Comparison of ENCODE assay signal across 20 mouse cellular contexts in genomic region chr5:108648937-108649576, GRCm38 (mm10). TPM values are rescaled to one million over a fixed set of nuclear protein-coding genes. Genes with fewer than 3 reads are reported as not detected.
A peak's percentile ranks its signal among the peaks of the same experiment; 100 is the strongest.
DNase-seq lines count a peak whose midpoint lies in the region; ATAC-seq and TF ChIP-seq lines count a peak whose summit lies in the region.
"Had no signal": no experiment of that assay in that cellular context is flagged by ENCODE, and none has a peak within 500 bp of the region (broad histone marks: within the 10 kb centered on the region; RNA-seq: fewer than 3 reads in every experiment).

No protein-coding gene starts in this region.

- H3K27me3 ChIP-seq in forebrain, embryonic 11.5 days (ENCODE audit: control insufficient read depth, insufficient read depth, low read length): no peaks in the 10 kb centered on the region
- H3K27me3 ChIP-seq in forebrain, postnatal 0 days (ENCODE audit: insufficient read depth, low read length): no peaks in the 10 kb centered on the region
- H3K27me3 ChIP-seq in liver, embryonic 11.5 days (replicated peaks; ENCODE audit: control insufficient read depth, insufficient read depth, low read length): no peaks in the 10 kb centered on the region
- no peaks in the 10 kb centered on the region for H3K27me3 ChIP-seq in MEL (ENCODE audit: control insufficient read depth in 1 of 2, insufficient read depth in 2 of 2, low read length in 2 of 2)
- no peaks in the 10 kb centered on the region for H3K27me3 ChIP-seq in stomach, postnatal 0 days (ENCODE audit: control insufficient read depth, insufficient read depth, low read length)
- no peaks in the 10 kb centered on the region for H3K27me3 ChIP-seq in kidney, embryonic 16.5 days (ENCODE audit: insufficient read depth, low read length)
- H3K27me3 ChIP-seq: Patski had no signal

- no peak for TF ChIP-seq EP300 in MEL (IDR thresholded peaks at IDR 0.05; ENCODE audit: low read depth in 1 of 2, low read length in 2 of 2)
- no peak for TF ChIP-seq EP300 in stomach, postnatal 0 days (optimal IDR thresholded peaks at IDR 0.05)

- no peak for TF ChIP-seq RAD21 in MEL (IDR thresholded peaks at IDR 0.05; ENCODE audit: low read depth, low read length)

- no peaks in the 10 kb centered on the region for H3K79me2 ChIP-seq in MEL (ENCODE audit: control insufficient read depth, insufficient read depth, low read length, poor library complexity)

- H3K4me2 ChIP-seq in forebrain, embryonic 11.5 days (ENCODE audit: low read depth, low read length, severe bottlenecking): no peak overlapping the region
- H3K4me2 ChIP-seq in forebrain, postnatal 0 days (ENCODE audit: low read depth): no peak overlapping the region
- no peak overlapping the region for H3K4me2 ChIP-seq in liver, embryonic 11.5 days
- no peak overlapping the region for H3K4me2 ChIP-seq in stomach, postnatal 0 days (replicated peaks; ENCODE audit: low read depth)
- no peak overlapping the region for H3K4me2 ChIP-seq in kidney, embryonic 16.5 days (replicated peaks; ENCODE audit: low read depth, low read length)
- H3K4me2 ChIP-seq: heart, embryonic 11.5 days; hindbrain, embryonic 14.5 days had no signal

- TF ChIP-seq POLR2A in MEL (IDR thresholded peaks at IDR 0.05; ENCODE audit: control insufficient read depth in 1 of 2, insufficient read depth in 1 of 2, low read depth in 1 of 2, low read length in 2 of 2, poor library complexity in 1 of 2): no peak

- 89% methylated on average over 11 of the region's 11 CpGs for WGBS in forebrain, embryonic 11.5 days
- 93% methylated on average over 11 of the region's 11 CpGs for WGBS in forebrain, postnatal 0 days
- 91% methylated on average over 11 of the region's 11 CpGs for WGBS in liver, embryonic 11.5 days
- 92% methylated on average over 11 of the region's 11 CpGs for WGBS in stomach, postnatal 0 days
- WGBS in kidney, embryonic 16.5 days: 90% methylated on average over 11 of the region's 11 CpGs

- peak; percentile 48 for DNase-seq in forebrain, embryonic 11.5 days (ENCODE audit: low spot score)
- DNase-seq in forebrain, postnatal 0 days: no peak
- DNase-seq in liver, embryonic 11.5 days (ENCODE audit: low spot score): peak; percentile 30
- DNase-seq in liver (no peak), MEL (ENCODE audit: low read depth, low spot score) (no peak)
- peak; percentile 9 for DNase-seq in stomach, postnatal 0 days (ENCODE audit: low spot score)
- DNase-seq: adrenal gland, postnatal 10 days; adrenal gland, postnatal 36 days; cerebellum, adult 9-10 months; gastrocnemius, postnatal 25 days; heart, adult 2 months; heart, postnatal 4 days had no signal

- no peaks in the 10 kb centered on the region for H3K4me1 ChIP-seq in forebrain, embryonic 11.5 days (replicated peaks; ENCODE audit: control insufficient read depth, insufficient read depth, low read length)
- no peaks in the 10 kb centered on the region for H3K4me1 ChIP-seq in forebrain, postnatal 0 days (ENCODE audit: insufficient read depth)
- H3K4me1 ChIP-seq in liver, embryonic 11.5 days (replicated peaks; ENCODE audit: control insufficient read depth, insufficient read depth, low read length): no peaks in the 10 kb centered on the region
- H3K4me1 ChIP-seq in MEL (ENCODE audit: control insufficient read depth in 1 of 2, insufficient read depth in 2 of 2, low read length in 2 of 2): no peaks in the 10 kb centered on the region
- no peaks in the 10 kb centered on the region for H3K4me1 ChIP-seq in stomach, postnatal 0 days (replicated peaks; ENCODE audit: control insufficient read depth, insufficient read depth)
- no peaks in the 10 kb centered on the region for H3K4me1 ChIP-seq in kidney, embryonic 16.5 days (ENCODE audit: insufficient read depth, low read length)
- H3K4me1 ChIP-seq: forebrain, embryonic 10.5 days had no signal

- TF ChIP-seq CTCF in forebrain, postnatal 0 days (IDR thresholded peaks at IDR 0.05; ENCODE audit: low read depth): no peak
- TF ChIP-seq CTCF in MEL (IDR thresholded peaks at IDR 0.05 in 2 of 3, conservative IDR thresholded peaks at IDR 0.05 in 1 of 3; ENCODE audit: control insufficient read depth in 1 of 3, insufficient read depth in 1 of 3, low read depth in 2 of 3, low read length in 3 of 3, poor library complexity in 1 of 3, severe bottlenecking in 1 of 3): no peak
- TF ChIP-seq CTCF in stomach, postnatal 0 days (IDR thresholded peaks at IDR 0.05; ENCODE audit: low read depth): no peak

- no peak overlapping the region for H3K9ac ChIP-seq in forebrain, embryonic 11.5 days (ENCODE audit: low read length)
- H3K9ac ChIP-seq in forebrain, postnatal 0 days: no peak overlapping the region
- no peak overlapping the region for H3K9ac ChIP-seq in liver, embryonic 11.5 days (ENCODE audit: low read depth, low read length)
- no peak overlapping the region for H3K9ac ChIP-seq in MEL (ENCODE audit: control insufficient read depth, low read depth, low read length, poor library complexity, severe bottlenecking)
- no peak overlapping the region for H3K9ac ChIP-seq in stomach, postnatal 0 days (ENCODE audit: low read length)
- no peak overlapping the region for H3K9ac ChIP-seq in kidney, embryonic 16.5 days (replicated peaks; ENCODE audit: low read length)
- H3K9ac ChIP-seq: hindbrain, embryonic 14.5 days had no signal

- no peak overlapping the region for H3K4me3 ChIP-seq in forebrain, embryonic 11.5 days (ENCODE audit: low read depth, low read length)
- no peak overlapping the region for H3K4me3 ChIP-seq in forebrain, postnatal 0 days (ENCODE audit: low read depth, low read length)
- H3K4me3 ChIP-seq in liver, embryonic 11.5 days (ENCODE audit: low read depth, low read length): no peak overlapping the region
- no peak overlapping the region for H3K4me3 ChIP-seq in MEL (ENCODE audit: control insufficient read depth in 1 of 2, insufficient read depth in 1 of 2, low read depth in 2 of 2, low read length in 2 of 2)
- H3K4me3 ChIP-seq in stomach, postnatal 0 days (ENCODE audit: low read depth, low read length): no peak overlapping the region
- no peak overlapping the region for H3K4me3 ChIP-seq in kidney, embryonic 16.5 days (ENCODE audit: low read length)
- H3K4me3 ChIP-seq: forebrain, embryonic 10.5 days; heart, adult 2 months had no signal

- peaks cover 6% of the 10 kb centered on the region; the same call in 1 of the 2 replicates for H3K36me3 ChIP-seq in forebrain, embryonic 11.5 days (ENCODE audit: control insufficient read depth, insufficient read depth, low read length)
- H3K36me3 ChIP-seq in forebrain, postnatal 0 days (ENCODE audit: insufficient read depth): peaks cover 75% of the 10 kb centered on the region
- H3K36me3 ChIP-seq in liver, embryonic 11.5 days (ENCODE audit: control insufficient read depth, insufficient read depth, low read length): peaks cover 31% of the 10 kb centered on the region
- peaks cover 0 to 7% of the 10 kb centered on the region in 2 experiments; a peak in 1 of 4 replicates for H3K36me3 ChIP-seq in MEL (ENCODE audit: control insufficient read depth in 1 of 2, insufficient read depth in 2 of 2, low read length in 2 of 2)
- H3K36me3 ChIP-seq in stomach, postnatal 0 days (ENCODE audit: control insufficient read depth, insufficient read depth, low read length): peaks cover 27% of the 10 kb centered on the region
- peaks cover 51% of the 10 kb centered on the region for H3K36me3 ChIP-seq in kidney, embryonic 16.5 days (ENCODE audit: insufficient read depth, low read length)

- no peaks in the 10 kb centered on the region for H3K9me3 ChIP-seq in forebrain, embryonic 11.5 days (ENCODE audit: control insufficient read depth, low read length)
- no peaks in the 10 kb centered on the region for H3K9me3 ChIP-seq in forebrain, postnatal 0 days (ENCODE audit: low read length)
- no peaks in the 10 kb centered on the region for H3K9me3 ChIP-seq in liver, embryonic 11.5 days (ENCODE audit: control insufficient read depth, low read length)
- no peaks in the 10 kb centered on the region for H3K9me3 ChIP-seq in MEL (replicated peaks; ENCODE audit: insufficient read depth, low read length)
- H3K9me3 ChIP-seq in stomach, postnatal 0 days (ENCODE audit: control insufficient read depth, low read length): no peaks in the 10 kb centered on the region
- H3K9me3 ChIP-seq in kidney, embryonic 16.5 days (ENCODE audit: low read length): no peaks in the 10 kb centered on the region
- H3K9me3 ChIP-seq: forebrain, embryonic 10.5 days had no signal

- H3K27ac ChIP-seq in forebrain, embryonic 11.5 days (ENCODE audit: low read depth, low read length): no peak overlapping the region
- no peak overlapping the region for H3K27ac ChIP-seq in forebrain, postnatal 0 days (ENCODE audit: low read depth, low read length)
- H3K27ac ChIP-seq in liver, embryonic 11.5 days (ENCODE audit: low read depth, low read length): no peak overlapping the region
- no peak overlapping the region for H3K27ac ChIP-seq in MEL (ENCODE audit: control insufficient read depth, low read depth, low read length)
- H3K27ac ChIP-seq in stomach, postnatal 0 days (replicated peaks): no peak overlapping the region
- no peak overlapping the region for H3K27ac ChIP-seq in kidney, embryonic 16.5 days (ENCODE audit: low read length)
- H3K27ac ChIP-seq: forebrain, embryonic 10.5 days; heart, adult 2 months; hindbrain, embryonic 14.5 days; hindbrain, postnatal 0 days had no signal

- no peak for ATAC-seq in forebrain, embryonic 11.5 days (replicated peaks; ENCODE audit: low FRiP score)
- ATAC-seq in forebrain, postnatal 0 days: no peak
- no peak for ATAC-seq in liver, embryonic 11.5 days (replicated peaks; ENCODE audit: low FRiP score)
- ATAC-seq in stomach, postnatal 0 days (ENCODE audit: low FRiP score, low TSS enrichment): no peak
- no peak for ATAC-seq in kidney, embryonic 16.5 days (ENCODE audit: low FRiP score, low TSS enrichment)
- ATAC-seq: forebrain, embryonic 14.5 days; hindbrain, postnatal 0 days; Patski had no signal

RNA-seq across cellular contexts. Expression of gene Idua, which starts 11.1 kb away (rescaled TPM):
- polyA plus RNA-seq in forebrain, embryonic 11.5 days (2014; fragmentation: Nextera tagmentation; extraction: Ambion mirVana): 11.5 and 11.6 TPM in 2 replicates
- total RNA-seq in forebrain, postnatal 0 days (2014; rRNA removed): 5.7 and 8.7 TPM in 2 replicates
- polyA plus RNA-seq in forebrain, postnatal 0 days (2015; fragmentation: Nextera tagmentation; extraction: Ambion mirVana): 4.3 and 6.3 TPM in 2 replicates
- 9.8 and 10.1 TPM in 2 replicates for polyA plus RNA-seq in liver, embryonic 11.5 days (2014; fragmentation: Nextera tagmentation; extraction: Ambion mirVana)
- total RNA-seq in MEL (2012; rRNA removed): 1.5 and 1.9 TPM in 2 replicates
- 1 to 10 TPM in 1 of 2 experiments, not detected in 1; 9.5 TPM for polyA plus RNA-seq in MEL (2012; ENCODE audit: insufficient read depth in 1 of 2, insufficient read length in 2 of 2, low read depth in 1 of 2, low replicate concordance in 2 of 2, missing spikeins in 1 of 2)
- 5.3 and 5.9 TPM in 2 replicates for polyA plus RNA-seq in stomach, postnatal 0 days (2015; fragmentation: Nextera tagmentation; extraction: Ambion mirVana)
- polyA plus RNA-seq in kidney, embryonic 16.5 days (2015; fragmentation: Nextera tagmentation; extraction: Ambion mirVana): 12.0 and 12.9 TPM in 2 replicates

RNA-seq across cellular contexts. Expression of gene Tmem175, which starts 19.5 kb away (rescaled TPM):
- 19.4 and 22.2 TPM in 2 replicates for polyA plus RNA-seq in forebrain, embryonic 11.5 days (2014; fragmentation: Nextera tagmentation; extraction: Ambion mirVana)
- 17.5 and 27.2 TPM in 2 replicates for total RNA-seq in forebrain, postnatal 0 days (2014; rRNA removed)
- 32.2 and 34.8 TPM in 2 replicates for polyA plus RNA-seq in forebrain, postnatal 0 days (2015; fragmentation: Nextera tagmentation; extraction: Ambion mirVana)
- polyA plus RNA-seq in liver, embryonic 11.5 days (2014; fragmentation: Nextera tagmentation; extraction: Ambion mirVana): 24.7 and 30.4 TPM in 2 replicates
- total RNA-seq in MEL (2012; rRNA removed): 19.3 and 22.1 TPM in 2 replicates
- polyA plus RNA-seq in MEL (2012; ENCODE audit: insufficient read depth in 1 of 2, insufficient read length in 2 of 2, low read depth in 1 of 2, low replicate concordance in 2 of 2, missing spikeins in 1 of 2): 10 to 100 TPM in 1 of 2 experiments, not detected in 1; 39.2 TPM
- polyA plus RNA-seq in stomach, postnatal 0 days (2015; fragmentation: Nextera tagmentation; extraction: Ambion mirVana): 15.6 and 17.0 TPM in 2 replicates
- 31.9 and 32.7 TPM in 2 replicates for polyA plus RNA-seq in kidney, embryonic 16.5 days (2015; fragmentation: Nextera tagmentation; extraction: Ambion mirVana)

RNA-seq across cellular contexts. Expression of gene Gak, which starts 19.5 kb away (rescaled TPM):
- 51.2 and 57.1 TPM in 2 replicates for polyA plus RNA-seq in forebrain, embryonic 11.5 days (2014; fragmentation: Nextera tagmentation; extraction: Ambion mirVana)
- total RNA-seq in forebrain, postnatal 0 days (2014; rRNA removed): 77.6 and 79.1 TPM in 2 replicates
- 44.6 and 48.6 TPM in 2 replicates for polyA plus RNA-seq in forebrain, postnatal 0 days (2015; fragmentation: Nextera tagmentation; extraction: Ambion mirVana)
- polyA plus RNA-seq in liver, embryonic 11.5 days (2014; fragmentation: Nextera tagmentation; extraction: Ambion mirVana): 55.0 and 55.6 TPM in 2 replicates
- 48.5 and 54.9 TPM in 2 replicates for total RNA-seq in MEL (2012; rRNA removed)
- 10 to 100 TPM in 1 of 2 experiments, not detected in 1; 76.4 TPM for polyA plus RNA-seq in MEL (2012; ENCODE audit: insufficient read depth in 1 of 2, insufficient read length in 2 of 2, low read depth in 1 of 2, low replicate concordance in 2 of 2, missing spikeins in 1 of 2)
- polyA plus RNA-seq in stomach, postnatal 0 days (2015; fragmentation: Nextera tagmentation; extraction: Ambion mirVana): 36.1 and 38.3 TPM in 2 replicates
- 63.3 and 67.3 TPM in 2 replicates for polyA plus RNA-seq in kidney, embryonic 16.5 days (2015; fragmentation: Nextera tagmentation; extraction: Ambion mirVana)

RNA-seq across cellular contexts. Expression of gene Dgkq, which starts 20.4 kb away (rescaled TPM):
- polyA plus RNA-seq in forebrain, embryonic 11.5 days (2014; fragmentation: Nextera tagmentation; extraction: Ambion mirVana): 13.6 and 13.9 TPM in 2 replicates
- 54.5 and 59.5 TPM in 2 replicates for total RNA-seq in forebrain, postnatal 0 days (2014; rRNA removed)
- 8.6 and 11.6 TPM in 2 replicates for polyA plus RNA-seq in forebrain, postnatal 0 days (2015; fragmentation: Nextera tagmentation; extraction: Ambion mirVana)
- polyA plus RNA-seq in liver, embryonic 11.5 days (2014; fragmentation: Nextera tagmentation; extraction: Ambion mirVana): 5.8 and 8.8 TPM in 2 replicates
- total RNA-seq in MEL (2012; rRNA removed): 10.5 and 11.3 TPM in 2 replicates
- 10 to 100 TPM in 1 of 2 experiments, not detected in 1; 11.3 TPM for polyA plus RNA-seq in MEL (2012; ENCODE audit: insufficient read depth in 1 of 2, insufficient read length in 2 of 2, low read depth in 1 of 2, low replicate concordance in 2 of 2, missing spikeins in 1 of 2)
- 4.6 and 4.9 TPM in 2 replicates for polyA plus RNA-seq in stomach, postnatal 0 days (2015; fragmentation: Nextera tagmentation; extraction: Ambion mirVana)
- 14.2 and 14.6 TPM in 2 replicates for polyA plus RNA-seq in kidney, embryonic 16.5 days (2015; fragmentation: Nextera tagmentation; extraction: Ambion mirVana)

RNA-seq across cellular contexts. Expression of gene Slc26a1, which starts 26.3 kb away (rescaled TPM):
- polyA plus RNA-seq in forebrain, embryonic 11.5 days (2014; fragmentation: Nextera tagmentation; extraction: Ambion mirVana): 1.1 and 1.5 TPM in 2 replicates
- total RNA-seq in forebrain, postnatal 0 days (2014; rRNA removed): 4.4 and 6.9 TPM in 2 replicates
- 2.6 and 3.9 TPM in 2 replicates for polyA plus RNA-seq in forebrain, postnatal 0 days (2015; fragmentation: Nextera tagmentation; extraction: Ambion mirVana)
- polyA plus RNA-seq in liver, embryonic 11.5 days (2014; fragmentation: Nextera tagmentation; extraction: Ambion mirVana): 11.6 and 14.4 TPM in 2 replicates
- 31.2 and 33.9 TPM in 2 replicates for total RNA-seq in MEL (2012; rRNA removed)
- polyA plus RNA-seq in MEL (2012; ENCODE audit: insufficient read depth in 1 of 2, insufficient read length in 2 of 2, low read depth in 1 of 2, low replicate concordance in 2 of 2, missing spikeins in 1 of 2): 10 to 100 TPM in 1 of 2 experiments, not detected in 1; 29.6 TPM
- 0.17 and 0.22 TPM in 2 replicates for polyA plus RNA-seq in stomach, postnatal 0 days (2015; fragmentation: Nextera tagmentation; extraction: Ambion mirVana)
- 9.5 and 9.8 TPM in 2 replicates for polyA plus RNA-seq in kidney, embryonic 16.5 days (2015; fragmentation: Nextera tagmentation; extraction: Ambion mirVana)
- total RNA-seq: gastrocnemius, adult 8-10 months; gastrocnemius, postnatal 25 days; heart, adult 2 months had no signal

Comparison
In these comparisons a context has a peak if more than half of its experiments do, and no peak if none do; other contexts are left out.
1. DNase-seq: peak in forebrain, embryonic 11.5 days (single experiment), liver, embryonic 11.5 days (single experiment) and stomach, postnatal 0 days (single experiment); none in forebrain, postnatal 0 days (single experiment), liver (single experiment) and MEL (single experiment).